Mouse (Mus musculus): ENCODE data around the gene Ppp4r1. TPM values are rescaled to one million over a fixed set of nuclear protein-coding genes. Genes with fewer than 3 reads are reported as not detected.
A peak's percentile ranks its signal among the peaks of the same experiment; 100 is the strongest.

Ppp4r1 gene
- polyA plus RNA-seq, 1 experiment: 28.6 TPM

DNA sequence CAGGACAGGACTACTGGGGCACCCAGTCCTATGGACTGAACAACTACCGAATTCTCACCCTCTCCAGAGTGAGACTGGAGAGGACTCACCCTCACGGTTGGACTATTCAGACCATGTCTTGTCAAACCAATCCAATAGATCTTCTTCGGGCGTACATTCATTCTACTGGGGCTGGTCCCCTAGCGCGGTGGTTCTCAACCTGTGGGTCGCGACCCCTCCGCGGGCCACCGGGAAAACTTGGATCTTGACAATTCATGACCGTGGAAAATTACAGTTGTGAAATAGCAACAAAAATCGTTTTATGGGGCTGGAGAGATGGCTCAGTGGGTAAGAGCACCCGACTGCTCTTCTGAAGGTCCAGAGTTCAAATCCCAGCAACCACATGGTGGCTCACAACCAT, 19.2 kb upstream of the Ppp4r1 start:
- 88% methylated on average over 14 of the region's 14 CpGs for WGBS
- no peak overlapping the region for H3K4me3 ChIP-seq (replicated peaks; ENCODE audit: control insufficient read depth, low read depth, low read length)
- peaks cover under 1% of the 10 kb centered on the region; the same call in 1 of the 2 replicates for H3K4me1 ChIP-seq (ENCODE audit: control insufficient read depth, insufficient read depth, low read length)

DNA sequence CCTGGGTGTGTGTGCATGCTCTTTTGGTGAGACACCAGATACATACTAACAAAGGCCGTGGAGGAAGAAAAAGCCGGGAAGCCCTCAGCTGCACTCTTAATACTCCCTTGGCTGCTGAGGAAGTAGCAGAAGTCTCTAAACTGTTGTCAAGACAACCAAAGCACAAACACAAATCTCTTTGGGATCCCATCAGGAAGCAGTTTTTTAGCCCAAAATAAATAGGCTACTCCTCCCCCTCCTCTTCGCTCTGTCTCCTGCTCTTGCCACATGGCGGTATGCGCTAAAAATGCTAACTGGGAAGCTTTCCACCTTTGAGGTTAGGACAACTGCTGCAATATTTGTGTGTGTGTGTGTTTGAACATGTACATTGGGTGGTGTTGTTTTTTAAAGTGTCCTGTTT, 13.9 kb upstream of the Ppp4r1 start:
- WGBS: 42% methylated on average over 5 of the region's 5 CpGs
- TF ChIP-seq POLR2A (IDR thresholded peaks at IDR 0.05; ENCODE audit: borderline replicate concordance, control insufficient read depth, low read depth, low read length): no peak
- TF ChIP-seq CTCF (IDR thresholded peaks at IDR 0.05; ENCODE audit: control insufficient read depth, insufficient read depth, low read length): no peak
- H3K4me1 ChIP-seq (ENCODE audit: control insufficient read depth, insufficient read depth, low read length): peaks cover 6% of the 10 kb centered on the region; the same call in 1 of the 2 replicates

More for the DNA sequence above, 19.2 kb upstream of the Ppp4r1 start:
- no peak overlapping the region for H3K27ac ChIP-seq (ENCODE audit: control insufficient read depth, insufficient read depth, low read depth, low read length, poor library complexity)
- TF ChIP-seq POLR2A (IDR thresholded peaks at IDR 0.05; ENCODE audit: borderline replicate concordance, control insufficient read depth, low read depth, low read length): no peak
- no peak for TF ChIP-seq CTCF (IDR thresholded peaks at IDR 0.05; ENCODE audit: control insufficient read depth, insufficient read depth, low read length)

DNA sequence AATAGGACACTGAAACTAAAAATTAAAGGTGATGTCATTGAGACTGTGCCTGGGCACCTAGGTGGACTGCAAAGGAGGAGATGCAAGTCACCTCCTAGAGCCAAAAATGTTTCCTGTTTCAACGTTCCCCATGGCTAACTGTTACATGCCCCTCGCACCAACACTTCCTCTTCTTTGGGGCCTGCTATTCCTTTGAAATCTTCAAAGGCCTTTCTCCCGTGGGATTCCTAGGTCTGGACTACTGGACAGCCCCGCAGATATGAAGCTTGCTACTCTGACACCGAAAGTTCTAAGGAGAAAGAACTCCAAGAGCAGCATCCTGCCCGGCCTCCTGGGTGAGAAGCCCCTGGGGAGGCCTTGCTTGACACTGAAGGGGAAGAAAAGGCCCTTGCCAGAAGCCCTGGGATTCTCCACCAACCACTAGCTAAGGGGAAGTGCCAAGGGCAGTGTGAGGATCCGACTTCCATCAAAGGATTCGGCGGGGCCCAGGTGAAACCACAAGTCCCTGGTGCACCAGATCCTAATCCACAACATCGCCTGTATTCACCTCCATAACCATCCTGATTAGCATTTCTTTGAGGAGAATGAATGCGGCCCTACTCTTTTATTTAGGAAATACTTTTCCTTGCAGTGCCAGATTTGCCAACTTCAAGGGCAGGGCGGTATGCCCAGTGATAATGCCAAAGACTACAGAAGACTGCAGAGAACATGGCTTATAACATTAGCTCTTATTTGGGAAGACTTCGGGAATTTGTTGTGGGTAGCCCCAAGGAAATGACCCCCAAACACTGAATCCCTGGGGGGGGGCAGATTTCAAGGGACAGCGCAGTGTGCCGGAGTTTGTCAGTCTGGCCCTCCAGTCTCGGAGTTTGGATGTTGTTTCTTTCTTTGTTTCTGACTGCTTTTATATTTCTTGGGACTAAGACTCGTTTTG, 11.1 kb upstream of the Ppp4r1 start:
- H3K27ac ChIP-seq (ENCODE audit: control insufficient read depth, insufficient read depth, low read depth, low read length, poor library complexity): peak overlapping the region; percentile 52

More for the DNA sequence above, 13.9 kb upstream of the Ppp4r1 start:
- Histone ChIP-seq H3K4me3 (replicated peaks; ENCODE audit: control insufficient read depth, low read depth, low read length) (no peak overlapping the region), H3K27ac (ENCODE audit: control insufficient read depth, insufficient read depth, low read depth, low read length, poor library complexity) (no peak overlapping the region)

DNA sequence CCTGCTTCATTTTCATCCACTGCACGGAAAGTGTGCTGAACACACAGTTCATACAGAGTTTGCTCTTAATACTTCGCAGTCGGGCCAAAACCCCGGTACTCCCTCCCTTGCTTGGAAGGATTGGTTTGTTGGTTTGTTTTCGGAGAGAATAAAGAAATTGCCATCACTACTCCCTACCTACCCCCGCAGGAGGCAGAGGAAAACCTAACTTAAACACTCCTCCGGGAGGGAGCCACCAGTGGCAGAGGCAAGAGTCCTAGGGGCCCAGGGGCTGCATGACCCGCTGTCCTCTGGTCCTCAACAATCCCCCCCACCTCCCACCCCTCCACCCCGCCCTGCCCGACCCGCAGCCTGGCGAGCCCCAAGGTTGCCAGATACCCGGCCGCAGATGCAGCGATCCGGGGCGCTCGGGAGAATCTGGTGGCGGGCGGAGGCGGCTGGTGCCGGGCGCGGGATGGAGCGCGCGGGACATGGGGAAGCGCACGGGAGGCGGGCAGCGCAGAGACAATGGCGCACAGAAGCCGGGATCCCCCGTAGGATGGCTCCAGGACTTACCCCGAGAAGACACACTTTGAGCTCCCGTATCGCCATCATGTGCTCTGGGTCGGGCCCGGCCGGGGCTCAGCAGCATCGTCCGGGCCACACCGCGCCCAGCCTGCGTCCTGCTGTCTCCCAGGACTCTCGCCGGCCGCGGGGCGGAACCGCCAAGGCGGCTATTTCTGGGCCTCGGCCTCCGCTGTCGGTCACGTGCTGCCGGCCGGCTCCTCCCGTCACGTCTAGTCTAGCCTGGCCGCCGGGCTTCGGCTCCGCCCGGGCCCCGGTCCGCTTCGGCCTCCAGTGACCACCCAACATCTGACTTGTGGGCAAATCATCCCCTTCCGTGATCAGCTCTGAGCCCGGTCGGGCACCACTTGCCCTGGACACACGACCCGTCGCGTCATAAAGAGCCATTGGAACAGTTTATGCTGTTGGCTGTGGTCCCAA, 10.1 kb upstream of the Ppp4r1 start, which contains the start of gene Rab31:
TSS of gene Rab31 (minus strand) at position 802 of the 984 bp plus-strand sequence.
- H3K27ac ChIP-seq (ENCODE audit: control insufficient read depth, insufficient read depth, low read depth, low read length, poor library complexity): peak within 1 kb of the TSS; percentile 69
- H3K4me3 ChIP-seq (replicated peaks; ENCODE audit: control insufficient read depth, low read depth, low read length): peak within 1 kb of the TSS; percentile 73
- WGBS: under 1% methylated on average over 75 of the region's 75 CpGs
- TF ChIP-seq CTCF (IDR thresholded peaks at IDR 0.05; ENCODE audit: control insufficient read depth, insufficient read depth, low read length): no peak
- peak; percentile 54; the same call in 1 of the 2 replicates for TF ChIP-seq POLR2A (IDR thresholded peaks at IDR 0.05; ENCODE audit: borderline replicate concordance, control insufficient read depth, low read depth, low read length)
- peaks cover 6% of the 10 kb centered on the region; the same call in 1 of the 2 replicates for H3K4me1 ChIP-seq (ENCODE audit: control insufficient read depth, insufficient read depth, low read length)

More for the DNA sequence above, 11.1 kb upstream of the Ppp4r1 start:
- no peak for TF ChIP-seq POLR2A (IDR thresholded peaks at IDR 0.05; ENCODE audit: borderline replicate concordance, control insufficient read depth, low read depth, low read length)
- H3K4me3 ChIP-seq (replicated peaks; ENCODE audit: control insufficient read depth, low read depth, low read length): peak overlapping the region; percentile 64
- 6% methylated on average over 17 of the region's 17 CpGs for WGBS
- H3K4me1 ChIP-seq (ENCODE audit: control insufficient read depth, insufficient read depth, low read length): peaks cover 6% of the 10 kb centered on the region; the same call in 1 of the 2 replicates

DNA sequence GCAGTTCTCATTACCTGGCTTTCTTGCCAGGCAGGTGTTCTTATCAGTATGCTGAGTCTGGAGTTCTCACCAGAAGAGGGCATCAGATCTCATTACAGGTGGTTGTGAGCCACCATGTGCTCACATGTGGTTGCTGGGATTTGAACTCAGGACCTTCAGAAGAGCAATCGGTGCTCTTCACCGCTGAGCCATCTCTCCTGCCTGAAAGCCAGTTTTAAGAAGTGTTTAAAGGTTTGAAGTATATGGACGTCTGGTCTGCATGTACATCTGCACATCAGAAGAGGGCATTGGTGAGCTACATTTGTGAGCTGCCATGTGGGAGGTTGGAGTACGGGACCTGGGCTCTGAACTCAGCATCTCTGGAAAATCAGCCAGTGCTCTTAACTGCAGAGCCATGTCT, 8.8 kb upstream of the Ppp4r1 start:
- Histone ChIP-seq H3K4me3 (replicated peaks; ENCODE audit: control insufficient read depth, low read depth, low read length) (no peak overlapping the region), H3K4me1 (ENCODE audit: control insufficient read depth, insufficient read depth, low read length) (peaks cover 5% of the 10 kb centered on the region; the same call in 1 of the 2 replicates), H3K27ac (ENCODE audit: control insufficient read depth, insufficient read depth, low read depth, low read length, poor library complexity) (no peak overlapping the region)
- TF ChIP-seq CTCF (IDR thresholded peaks at IDR 0.05; ENCODE audit: control insufficient read depth, insufficient read depth, low read length) (0 out of 2 replicates have a peak, but pooled peaks have one; percentile 1), POLR2A (IDR thresholded peaks at IDR 0.05; ENCODE audit: borderline replicate concordance, control insufficient read depth, low read depth, low read length) (no peak)
- 75% methylated on average over 4 of the region's 4 CpGs for WGBS

DNA sequence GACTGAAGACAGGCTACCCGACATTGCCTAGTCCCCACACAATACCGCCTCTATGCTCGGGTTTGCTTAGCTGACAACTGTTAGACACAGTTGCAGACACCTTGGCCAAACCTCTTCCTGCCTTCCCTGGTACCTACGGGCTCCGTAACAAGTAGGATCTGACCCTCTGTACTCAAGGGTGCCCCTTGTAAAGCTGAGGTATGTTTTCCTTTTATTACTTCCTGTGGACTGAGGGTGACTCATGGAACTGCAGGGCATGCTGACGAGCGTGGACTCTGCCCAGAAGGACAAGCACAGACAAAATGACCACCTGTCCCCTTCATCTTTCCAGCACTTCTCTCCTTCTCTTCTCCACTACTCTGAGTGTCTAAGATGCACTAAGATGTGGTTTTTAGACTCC, 7.9 kb upstream of the Ppp4r1 start:
- Histone ChIP-seq H3K4me1 (ENCODE audit: control insufficient read depth, insufficient read depth, low read length) (peaks cover 5% of the 10 kb centered on the region; the same call in 1 of the 2 replicates), H3K4me3 (replicated peaks; ENCODE audit: control insufficient read depth, low read depth, low read length) (no peak overlapping the region), H3K27ac (ENCODE audit: control insufficient read depth, insufficient read depth, low read depth, low read length, poor library complexity) (no peak overlapping the region)
- 46% methylated on average over 7 of the region's 7 CpGs for WGBS
- TF ChIP-seq POLR2A (IDR thresholded peaks at IDR 0.05; ENCODE audit: borderline replicate concordance, control insufficient read depth, low read depth, low read length) (no peak), CTCF (IDR thresholded peaks at IDR 0.05; ENCODE audit: control insufficient read depth, insufficient read depth, low read length) (no peak)

DNA sequence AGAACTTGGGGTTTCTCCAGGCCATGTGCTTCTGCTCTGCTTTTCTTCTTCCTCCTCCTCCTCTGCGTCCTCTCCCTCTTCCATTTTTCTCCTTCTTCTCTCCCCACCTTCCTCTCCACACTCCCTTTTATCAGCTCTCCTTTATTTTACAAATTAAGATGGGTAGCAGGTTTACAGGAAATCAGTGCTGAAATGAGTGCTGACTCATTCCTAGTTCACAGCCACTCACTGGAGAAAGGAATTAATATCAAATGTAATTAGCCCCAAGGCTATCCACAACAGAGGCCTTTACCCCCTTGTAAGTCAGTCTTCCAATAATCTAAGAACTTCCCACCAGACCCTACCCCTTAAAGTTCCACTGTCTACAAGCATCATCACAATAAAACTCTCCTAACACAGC, 6.1 kb upstream of the Ppp4r1 start:
- H3K4me3 ChIP-seq (replicated peaks; ENCODE audit: control insufficient read depth, low read depth, low read length): no peak overlapping the region
- TF ChIP-seq POLR2A (IDR thresholded peaks at IDR 0.05; ENCODE audit: borderline replicate concordance, control insufficient read depth, low read depth, low read length) (no peak), CTCF (IDR thresholded peaks at IDR 0.05; ENCODE audit: control insufficient read depth, insufficient read depth, low read length) (no peak)
- H3K4me1 ChIP-seq (ENCODE audit: control insufficient read depth, insufficient read depth, low read length): no peaks in the 10 kb centered on the region; the same call in 1 of the 2 replicates
- H3K27ac ChIP-seq (ENCODE audit: control insufficient read depth, insufficient read depth, low read depth, low read length, poor library complexity): no peak overlapping the region
- 80% methylated on average over 1 of the region's 1 CpGs for WGBS

Measured in bone marrow, adult 2 months (tissue).